Mouse (Mus musculus) stomach, postnatal 0 days (tissue): Measurements from ENCODE around the gene Tcte1. TPM values are rescaled to one million over a fixed set of nuclear protein-coding genes. Genes with fewer than 3 reads are reported as not detected.

Source experiments
- ATAC-seq: fragments of 200-750 bp; cut with Nextera tagmentation; 2 replicates; pipeline ENCODE4 v1.8.0; 2017; ENCODE audit not compliant: low FRiP score, low TSS enrichment
- DNase-seq: peaks from one replicate; pipeline ENCODE4 v3.0.0-alpha.2; 2016; ENCODE audit warnings: low spot score
- H3K27ac ChIP-seq: fragments of 300-500 bp; sonication (generic); replicated peaks from 2 replicates; pipeline ENCODE4 v1.5.1; 2014; ENCODE audit warnings: mild to moderate bottlenecking, control low read depth
- H3K27me3 ChIP-seq: fragments of 300-500 bp; sonication (generic); 2 replicates; pipeline ENCODE4 v1.6.1; 2014; ENCODE audit warnings: low read length; ENCODE audit not compliant: control insufficient read depth, insufficient read depth
- H3K36me3 ChIP-seq: fragments of 300-500 bp; sonication (generic); 2 replicates; pipeline ENCODE4 v1.6.1; 2014; ENCODE audit warnings: low read length, mixed read lengths; ENCODE audit not compliant: control insufficient read depth, insufficient read depth
- H3K4me1 ChIP-seq: fragments of 300-500 bp; sonication (generic); replicated peaks from 2 replicates; pipeline ENCODE4 v1.6.1; 2014; ENCODE audit warnings: antibody characterized with exemption; ENCODE audit not compliant: control insufficient read depth, insufficient read depth
- H3K4me2 ChIP-seq: fragments of 300-500 bp; sonication (generic); replicated peaks from 2 replicates; pipeline ENCODE4 v1.6.1; 2014; ENCODE audit warnings: low read depth, mild to moderate bottlenecking, control low read depth, moderate library complexity
- H3K4me3 ChIP-seq: fragments of 300-500 bp; sonication (generic); 2 replicates; pipeline ENCODE4 v1.5.1; 2014; ENCODE audit warnings: low read depth, low read length, control low read depth
- H3K9ac ChIP-seq: fragments of 300-500 bp; sonication (generic); 2 replicates; pipeline ENCODE4 v1.6.1; 2014; ENCODE audit warnings: mild to moderate bottlenecking, low read length, control low read depth, mixed read lengths
- H3K9me3 ChIP-seq: fragments of 300-500 bp; sonication (generic); 2 replicates; pipeline ENCODE4 v1.6.1; 2016; ENCODE audit warnings: low read length; ENCODE audit not compliant: control insufficient read depth
- CTCF ChIP-seq: IDR thresholded peaks from 2 replicates; pipeline ENCODE4 v1.5.1; 2016; ENCODE audit warnings: antibody characterized with exemption, low read depth, mild to moderate bottlenecking, moderate library complexity
- EP300 ChIP-seq: optimal IDR thresholded peaks from 2 replicates; pipeline ENCODE3; 2016; ENCODE audit warnings: antibody characterized with exemption
- WGBS: fragments of 180-500 bp; shearing (Covaris S2); extraction: QIAGEN DNeasy Blood & Tissue Kit; methylation state at CpG from one replicate; pipeline ENCODE4 v1.1.7; 2014; 5-methylcytosine and 5-hydroxymethylcytosine counted together
- polyA plus RNA-seq: library from polyadenylated mRNA; unstranded; fragments of >200 nt; fragmentation: Nextera tagmentation; extraction: Ambion mirVana; gene quantifications from 2 replicates; pipeline ENCODE4 v1.2.1, GENCODE M21; 2015

Gene Tcte1
- polyA plus RNA-seq, 1 experiment from 2014 or later: 0.04 TPM

DNA sequence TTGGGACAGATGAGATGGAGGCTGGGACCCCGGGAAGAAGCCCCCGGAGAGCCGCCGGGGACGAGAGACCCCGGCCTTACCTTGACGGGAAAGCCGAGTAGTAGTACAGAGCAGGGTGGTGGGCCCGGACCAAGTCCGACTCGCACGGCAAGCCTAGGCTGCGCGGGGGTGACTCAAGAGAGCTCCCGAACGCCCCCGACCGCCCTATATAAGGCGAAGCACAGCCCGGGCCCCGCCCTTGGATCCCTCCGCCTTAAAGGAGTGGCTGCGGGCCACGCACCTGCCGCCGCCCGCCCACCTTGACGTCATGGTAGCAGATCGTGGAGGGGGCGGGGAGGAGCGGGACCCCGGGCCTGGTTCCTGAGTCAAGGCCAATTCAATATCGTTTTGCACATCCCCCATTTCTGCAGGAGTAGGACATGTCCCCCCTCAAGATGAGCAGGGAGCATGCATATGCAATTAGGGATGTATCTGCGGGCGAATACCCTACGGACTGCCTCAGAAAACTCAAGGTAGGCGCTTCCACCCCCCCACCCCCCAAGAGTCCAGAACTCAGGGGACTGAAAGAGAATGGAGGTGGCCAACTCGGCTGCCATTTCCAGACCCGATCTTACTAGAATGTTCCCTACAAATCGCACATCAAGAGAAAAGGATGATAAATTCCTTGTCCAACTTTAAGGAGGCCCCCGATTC is 50.0 kb downstream of the Tcte1 start, which contains the start of gene Hsp90ab1:
TSS of gene Hsp90ab1 (minus strand) at position 185 of the 693 bp plus-strand sequence.
- TF ChIP-seq EP300 (peak; percentile 14), CTCF (no peak)
- H3K4me2 ChIP-seq: peak within 1 kb of the TSS; percentile 80
- H3K9me3 ChIP-seq: no peaks in the 10 kb centered on the region
- DNase-seq (peak; percentile 99), ATAC-seq (peak; percentile 86)
- no peaks in the 10 kb centered on the region for H3K27me3 ChIP-seq
- H3K36me3 ChIP-seq: peaks cover 29% of the 10 kb centered on the region
- H3K4me3 ChIP-seq: peak within 1 kb of the TSS; percentile 100
- H3K27ac ChIP-seq: peak within 1 kb of the TSS; percentile 97
- WGBS: under 1% methylated on average over 41 of the region's 41 CpGs
- no peaks in the 10 kb centered on the region; the same call in 1 of the 2 replicates for H3K4me1 ChIP-seq
- peak within 1 kb of the TSS; percentile 98 for H3K9ac ChIP-seq

DNA sequence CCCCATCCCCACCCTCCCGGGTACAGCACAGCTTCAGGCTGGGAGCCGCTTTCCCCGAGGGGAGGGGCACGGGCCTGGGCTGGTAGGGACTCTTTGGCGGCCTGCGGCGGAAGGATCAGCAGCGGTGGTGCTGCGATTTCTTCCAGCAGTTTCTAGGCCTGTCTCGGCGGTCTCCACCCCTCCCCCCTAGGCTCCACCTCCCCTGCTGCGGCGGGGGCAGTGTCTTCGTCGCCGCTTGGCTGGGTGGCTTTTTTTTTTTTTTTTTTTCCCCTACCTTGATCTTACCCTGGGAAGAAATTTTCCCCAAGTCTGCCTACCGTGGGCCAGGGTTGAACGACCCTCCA is 50.5 kb downstream of the Tcte1 start:
- H3K9ac ChIP-seq: peak overlapping the region; percentile 78
- DNase-seq (peak; percentile 97), ATAC-seq (peak; percentile 62)
- under 1% methylated on average over 18 of the region's 18 CpGs for WGBS
- no peaks in the 10 kb centered on the region; the same call in 1 of the 2 replicates for H3K4me1 ChIP-seq
- H3K4me2 ChIP-seq: peak overlapping the region; percentile 80
- H3K4me3 ChIP-seq: peak overlapping the region; percentile 100
- H3K27ac ChIP-seq: peak overlapping the region; percentile 97
- TF ChIP-seq CTCF (no peak; the same call in 1 of the 2 replicates), EP300 (no peak)
- H3K27me3 ChIP-seq: no peaks in the 10 kb centered on the region
- H3K36me3 ChIP-seq: peaks cover 24% of the 10 kb centered on the region
- H3K9me3 ChIP-seq: no peaks in the 10 kb centered on the region

DNA sequence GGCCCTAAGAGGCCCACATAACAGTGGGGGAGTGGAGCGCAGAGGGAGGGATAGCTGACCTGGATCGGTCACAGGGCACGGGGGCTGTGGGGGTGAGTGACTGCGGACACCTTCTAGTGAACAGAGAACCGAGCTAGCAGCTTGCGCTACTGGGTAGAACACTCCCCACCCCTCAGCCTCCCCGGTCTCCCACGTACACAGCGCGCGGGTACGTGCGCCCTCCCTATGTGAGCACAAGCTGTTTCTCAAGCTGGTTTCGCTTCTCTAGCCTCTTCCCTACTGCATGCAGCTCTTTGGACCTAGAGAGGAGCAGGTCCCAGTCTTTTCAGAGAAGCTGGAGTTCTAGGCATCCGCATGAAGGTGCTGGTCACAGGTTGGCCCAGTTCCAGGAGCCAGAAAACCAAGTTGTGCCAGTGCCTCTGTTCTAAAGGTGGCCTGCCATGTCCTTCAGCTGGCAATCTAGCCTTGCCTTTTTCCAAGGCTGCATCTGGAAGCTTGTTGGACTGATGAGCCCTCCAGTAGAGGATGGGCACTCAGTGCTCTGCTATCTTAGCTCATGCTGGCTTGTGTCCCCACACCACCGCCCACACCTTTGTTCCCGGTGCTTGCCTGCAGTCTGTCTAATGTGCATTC is 51.0 kb downstream of the Tcte1 start:
- peak overlapping the region; percentile 80 for H3K4me2 ChIP-seq
- TF ChIP-seq CTCF: no peak
- TF ChIP-seq EP300: no peak
- ATAC-seq: peak; percentile 33
- H3K9me3 ChIP-seq: no peaks in the 10 kb centered on the region
- DNase-seq: peak; percentile 76
- peak overlapping the region; percentile 78 for H3K9ac ChIP-seq
- H3K27me3 ChIP-seq: no peaks in the 10 kb centered on the region
- H3K36me3 ChIP-seq: peaks cover 19% of the 10 kb centered on the region
- no peaks in the 10 kb centered on the region; the same call in 1 of the 2 replicates for H3K4me1 ChIP-seq
- WGBS: 2% methylated on average over 17 of the region's 17 CpGs
- H3K27ac ChIP-seq: peak overlapping the region; percentile 97
- H3K4me3 ChIP-seq: peak overlapping the region; percentile 100

DNA sequence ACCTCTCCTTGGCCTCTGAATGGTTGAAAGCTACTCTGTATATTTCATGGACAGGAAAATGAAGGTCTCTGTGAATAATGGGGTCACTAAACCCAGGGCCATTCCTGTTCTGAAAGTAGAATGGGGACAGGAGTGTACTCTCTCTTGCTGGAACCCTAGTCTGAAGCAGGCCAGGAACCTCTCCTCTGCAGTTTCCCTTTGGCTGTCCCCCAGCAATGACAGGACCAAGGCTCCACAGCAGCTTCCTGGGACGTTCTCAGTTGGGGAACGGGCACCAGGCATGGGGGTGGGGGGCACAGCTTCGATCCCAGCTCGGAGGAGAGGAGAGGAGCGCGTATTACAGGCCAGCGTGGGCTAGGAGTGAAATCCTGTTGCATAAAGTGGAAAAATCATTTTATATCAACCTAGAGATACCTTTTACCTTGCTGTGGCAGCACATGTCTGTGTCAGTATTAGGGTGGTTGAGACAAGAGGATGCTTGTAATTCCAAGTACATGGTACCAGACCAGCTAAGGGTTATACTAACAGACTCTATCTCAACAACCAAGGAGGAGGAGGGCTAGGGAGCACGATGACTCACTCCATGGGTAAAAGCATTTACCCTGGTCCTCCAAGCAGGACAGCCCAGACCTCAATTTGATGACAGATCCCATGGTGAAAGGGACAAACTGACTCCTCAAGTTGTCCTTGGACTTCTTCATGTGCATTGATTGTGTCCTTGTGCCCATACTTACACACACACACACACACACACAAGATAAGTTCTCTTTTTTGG is 52.1 kb downstream of the Tcte1 start:
- no peak for TF ChIP-seq EP300
- TF ChIP-seq CTCF: no peak
- ATAC-seq: no peak
- WGBS: 87% methylated on average over 8 of the region's 8 CpGs
- no peaks in the 10 kb centered on the region for H3K27me3 ChIP-seq
- peaks cover 11% of the 10 kb centered on the region for H3K36me3 ChIP-seq
- H3K27ac ChIP-seq: peak overlapping the region; percentile 35; the same call in 1 of the 2 replicates
- H3K4me2 ChIP-seq: no peak overlapping the region; the same call in 1 of the 2 replicates
- no peak for DNase-seq
- H3K4me3 ChIP-seq: no peak overlapping the region
- H3K4me1 ChIP-seq: no peaks in the 10 kb centered on the region
- no peaks in the 10 kb centered on the region for H3K9me3 ChIP-seq
- H3K9ac ChIP-seq: no peak overlapping the region

DNA sequence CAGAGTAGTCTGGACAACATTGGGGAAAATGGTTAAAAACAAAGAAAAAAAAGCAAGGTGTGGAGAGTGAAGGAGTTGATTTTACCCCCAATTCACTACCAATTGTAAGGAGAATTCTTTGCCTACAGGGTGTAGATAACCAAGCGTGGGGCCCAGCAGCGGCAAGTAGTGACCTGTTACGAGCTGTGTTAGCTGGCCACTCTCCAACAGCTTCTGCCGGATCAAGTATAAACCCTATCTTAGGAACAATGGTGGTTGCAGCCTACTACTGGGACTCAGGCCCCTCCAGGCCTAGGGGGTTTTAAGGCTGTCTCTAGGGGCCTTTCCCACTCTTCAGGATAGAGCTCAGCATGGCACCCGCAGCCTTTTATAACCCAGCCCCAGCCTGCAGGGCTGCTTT is 55.0 kb downstream of the Tcte1 start:
- H3K9me3 ChIP-seq: no peaks in the 10 kb centered on the region
- peak overlapping the region; percentile 80 for H3K27ac ChIP-seq
- no peak overlapping the region for H3K4me2 ChIP-seq
- H3K4me1 ChIP-seq: no peaks in the 10 kb centered on the region
- TF ChIP-seq CTCF (no peak), EP300 (no peak)
- no peak for ATAC-seq
- H3K4me3 ChIP-seq: no peak overlapping the region
- 38% methylated on average over 5 of the region's 5 CpGs for WGBS
- no peaks in the 10 kb centered on the region for H3K36me3 ChIP-seq
- no peak for DNase-seq
- no peak overlapping the region for H3K9ac ChIP-seq
- H3K27me3 ChIP-seq: no peaks in the 10 kb centered on the region
